Mouse (Mus musculus): ENCODE measurements around the gene Rab24. TPM values are rescaled to one million over a fixed set of nuclear protein-coding genes. Genes with fewer than 3 reads are reported as not detected.
A peak's percentile ranks its signal among the peaks of the same experiment; 100 is the strongest.

Rab24 gene
- polyA plus RNA-seq, 1 experiment, result 75.6 TPM

DNA sequence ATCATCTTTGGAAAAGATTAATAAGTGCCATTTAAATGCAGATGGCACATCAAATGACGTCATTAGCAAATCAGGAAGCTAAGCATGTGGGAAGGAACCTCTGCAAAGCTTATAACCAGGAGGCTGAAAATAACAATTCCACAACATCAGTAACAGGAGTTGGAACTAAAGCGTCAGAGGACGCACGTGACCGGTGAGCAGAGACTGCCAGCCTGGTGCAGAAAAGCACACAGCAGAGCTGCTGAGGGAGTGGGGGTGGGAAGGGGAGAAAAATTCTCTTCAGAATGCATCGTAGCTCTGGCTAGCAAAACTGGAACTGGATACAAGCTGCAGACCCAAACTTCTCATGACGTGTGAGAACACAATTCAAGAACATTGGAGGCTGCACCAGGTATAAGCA, 22.5 kb upstream of the Rab24 start:
- TF ChIP-seq POLR2A (IDR thresholded peaks at IDR 0.05; ENCODE audit: borderline replicate concordance, low read depth, low read length), result no peak
- no peak for TF ChIP-seq CTCF (IDR thresholded peaks at IDR 0.05; ENCODE audit: low read depth, low read length)
- Histone ChIP-seq H3K27ac (ENCODE audit: insufficient read depth, low read depth, low read length) (peak overlapping the region; percentile 6; the same call in 1 of the 2 replicates), H3K4me1 (ENCODE audit: control insufficient read depth, insufficient read depth, low read length) (peaks cover 16% of the 10 kb centered on the region), H3K4me3 (ENCODE audit: insufficient read depth, low read length) (no peak overlapping the region)

- Histone ChIP-seq H3K27ac (ENCODE audit: insufficient read depth, low read depth, low read length) (no peak overlapping the region), H3K4me3 (ENCODE audit: insufficient read depth, low read length) (no peak overlapping the region), H3K4me1 (ENCODE audit: control insufficient read depth, insufficient read depth, low read length) (peaks cover 18% of the 10 kb centered on the region)
- no peak for TF ChIP-seq CTCF (IDR thresholded peaks at IDR 0.05; ENCODE audit: low read depth, low read length)
- no peak for TF ChIP-seq POLR2A (IDR thresholded peaks at IDR 0.05; ENCODE audit: borderline replicate concordance, low read depth, low read length)
Observed at GRCm38 (mm10) chr13:55342469-55342868, 20.7 kb upstream of the Rab24 start.

DNA sequence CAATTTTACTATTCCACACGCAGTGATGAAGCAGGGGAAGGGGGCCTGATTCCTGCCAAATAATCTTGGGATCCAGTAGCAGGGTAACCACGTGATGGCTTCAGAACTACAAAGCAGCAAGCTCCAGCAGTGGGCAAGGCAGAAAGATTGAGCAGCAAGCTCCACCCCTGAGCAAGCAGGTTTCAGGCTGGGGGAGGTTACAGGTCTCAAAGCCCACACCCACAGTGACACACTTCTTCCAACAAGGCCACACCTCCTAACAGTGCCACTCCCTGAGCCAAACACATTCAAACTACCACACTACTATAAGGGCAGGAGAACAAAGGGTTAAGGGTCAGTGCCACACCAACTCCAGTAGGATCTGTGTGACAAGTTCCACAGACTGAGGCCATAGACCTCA, 17.5 kb upstream of the Rab24 start:
- Histone ChIP-seq H3K4me3 (ENCODE audit: insufficient read depth, low read length) (no peak overlapping the region), H3K27ac (ENCODE audit: insufficient read depth, low read depth, low read length) (no peak overlapping the region), H3K4me1 (ENCODE audit: control insufficient read depth, insufficient read depth, low read length) (peaks cover 8% of the 10 kb centered on the region)
- TF ChIP-seq POLR2A (IDR thresholded peaks at IDR 0.05; ENCODE audit: borderline replicate concordance, low read depth, low read length), result no peak

DNA sequence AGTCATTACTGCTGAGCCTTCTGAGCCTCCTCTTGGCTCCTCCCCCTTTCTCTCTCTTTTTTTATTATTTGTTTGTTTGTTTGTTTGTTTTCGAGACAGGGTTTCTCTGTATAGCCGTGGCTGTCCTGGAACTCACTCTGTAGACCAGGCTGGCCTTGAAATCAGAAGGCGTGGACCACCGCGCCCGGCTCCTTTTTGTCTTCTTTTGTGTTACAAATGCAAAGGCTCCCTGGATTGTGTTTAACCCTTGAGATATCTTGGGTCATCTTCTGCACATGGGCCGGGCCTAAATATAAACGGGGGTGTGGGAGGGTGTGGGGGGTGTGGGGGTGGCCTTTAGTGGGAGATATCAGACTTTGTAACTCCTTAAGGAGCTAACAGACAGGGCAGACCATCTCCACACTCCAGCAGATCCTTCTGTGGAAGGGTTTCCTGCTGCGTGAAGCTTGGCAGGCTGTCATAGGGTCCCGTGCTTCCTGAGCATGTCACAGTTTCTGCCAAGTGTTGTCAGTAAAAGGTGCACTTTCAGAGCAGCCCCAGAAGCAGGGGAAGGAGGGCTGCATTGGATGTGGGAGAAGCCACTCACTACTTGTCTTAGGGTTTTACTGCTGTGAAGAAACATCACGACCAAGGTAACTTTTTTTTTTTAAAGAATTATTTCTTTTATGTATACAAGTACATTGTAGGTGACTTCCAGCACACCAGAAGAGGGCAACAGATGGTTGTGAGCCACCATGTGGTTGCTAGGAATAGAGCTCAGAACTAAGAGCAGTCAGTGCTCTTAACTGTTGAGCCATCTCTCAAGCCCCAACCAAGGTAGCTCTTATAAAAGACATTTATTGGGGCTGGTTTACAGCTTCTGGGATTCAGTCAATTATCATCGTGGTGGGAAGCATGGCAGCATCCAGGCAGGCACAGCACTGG, 16.6 kb upstream of the Rab24 start:
- Histone ChIP-seq H3K27ac (ENCODE audit: insufficient read depth, low read depth, low read length) (no peak overlapping the region), H3K4me1 (ENCODE audit: control insufficient read depth, insufficient read depth, low read length) (peaks cover 4% of the 10 kb centered on the region), H3K4me3 (ENCODE audit: insufficient read depth, low read length) (no peak overlapping the region)
- no peak for TF ChIP-seq POLR2A (IDR thresholded peaks at IDR 0.05; ENCODE audit: borderline replicate concordance, low read depth, low read length)
- no peak for TF ChIP-seq CTCF (IDR thresholded peaks at IDR 0.05; ENCODE audit: low read depth, low read length)

DNA sequence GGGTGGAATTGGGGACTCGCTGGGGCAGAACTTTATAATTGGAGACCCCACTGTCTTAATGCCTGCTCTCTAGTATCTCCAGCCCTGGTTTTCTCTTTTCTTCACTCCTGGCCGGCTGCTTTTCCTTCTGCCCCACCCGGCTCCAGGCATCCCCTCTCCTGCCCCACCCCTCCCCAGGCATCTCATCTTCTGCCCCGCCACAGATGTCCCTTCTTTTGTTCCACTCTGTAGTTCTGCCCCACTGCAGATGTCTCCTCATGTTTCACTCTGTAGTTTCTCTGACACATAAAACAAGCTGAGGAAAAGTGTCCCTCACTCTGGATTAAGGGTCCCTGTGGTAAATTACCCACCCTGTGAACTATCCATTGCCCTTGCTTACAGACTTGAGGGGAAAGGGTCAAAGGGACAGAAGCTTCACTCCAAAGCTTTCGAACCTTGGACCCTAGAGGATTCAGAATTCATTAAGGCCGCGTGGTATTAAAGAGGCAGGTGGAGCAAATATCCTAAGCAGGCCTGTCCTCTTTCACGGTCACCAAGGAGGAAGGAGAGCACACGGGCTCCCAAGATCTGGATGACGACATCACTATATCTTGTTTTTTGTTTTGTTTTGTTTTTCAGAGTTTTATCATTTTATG, 15.7 kb upstream of the Rab24 start:
- TF ChIP-seq CTCF (IDR thresholded peaks at IDR 0.05; ENCODE audit: low read depth, low read length) (no peak), POLR2A (IDR thresholded peaks at IDR 0.05; ENCODE audit: borderline replicate concordance, low read depth, low read length) (no peak)
- Histone ChIP-seq H3K4me3 (ENCODE audit: insufficient read depth, low read length) (no peak overlapping the region), H3K4me1 (ENCODE audit: control insufficient read depth, insufficient read depth, low read length) (peaks cover 4% of the 10 kb centered on the region), H3K27ac (ENCODE audit: insufficient read depth, low read depth, low read length) (no peak overlapping the region)

DNA sequence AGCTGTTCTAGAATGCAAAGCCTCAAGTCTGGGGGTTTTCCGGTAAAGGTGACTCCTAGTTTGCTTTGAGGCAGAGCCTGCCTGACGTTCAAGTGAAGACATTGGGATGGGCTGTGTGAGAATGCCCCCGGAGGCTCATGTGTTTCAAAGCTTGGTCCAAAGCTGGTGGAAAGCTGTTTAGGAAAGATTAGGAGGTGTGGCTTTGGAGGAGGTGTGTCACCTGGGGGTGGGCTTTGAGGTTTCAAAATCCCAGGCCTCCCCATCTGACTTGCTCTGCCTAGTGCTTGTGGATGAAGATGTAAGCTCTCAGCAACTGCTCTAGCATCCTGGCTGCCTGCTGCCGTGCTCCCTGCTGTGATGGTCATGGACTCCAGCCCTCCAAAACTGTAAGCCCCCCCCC, 14.0 kb upstream of the Rab24 start:
- H3K4me3 ChIP-seq (ENCODE audit: insufficient read depth, low read length), result no peak overlapping the region
- TF ChIP-seq POLR2A (IDR thresholded peaks at IDR 0.05; ENCODE audit: borderline replicate concordance, low read depth, low read length), result no peak
- TF ChIP-seq CTCF (IDR thresholded peaks at IDR 0.05; ENCODE audit: low read depth, low read length), result no peak
- no peak overlapping the region for H3K27ac ChIP-seq (ENCODE audit: insufficient read depth, low read depth, low read length)
- peaks cover 4% of the 10 kb centered on the region for H3K4me1 ChIP-seq (ENCODE audit: control insufficient read depth, insufficient read depth, low read length)

- Histone ChIP-seq H3K4me1 (ENCODE audit: control insufficient read depth, insufficient read depth, low read length) (peaks cover 11% of the 10 kb centered on the region), H3K4me3 (ENCODE audit: insufficient read depth, low read length) (no peak overlapping the region), H3K27ac (ENCODE audit: insufficient read depth, low read depth, low read length) (no peak overlapping the region)
- TF ChIP-seq POLR2A (IDR thresholded peaks at IDR 0.05; ENCODE audit: borderline replicate concordance, low read depth, low read length), result no peak
- TF ChIP-seq CTCF (IDR thresholded peaks at IDR 0.05; ENCODE audit: low read depth, low read length), result no peak
Observed at GRCm38 (mm10) chr13:55332331-55332730, 10.6 kb upstream of the Rab24 start.

GRCm38 (mm10) chr13:55330567-55331400, 9.0 kb upstream of the Rab24 start:
- Histone ChIP-seq H3K27ac (ENCODE audit: insufficient read depth, low read depth, low read length) (no peak overlapping the region; the same call in 1 of the 2 replicates), H3K4me3 (ENCODE audit: insufficient read depth, low read length) (peak overlapping the region; percentile 83), H3K4me1 (ENCODE audit: control insufficient read depth, insufficient read depth, low read length) (peaks cover 14% of the 10 kb centered on the region)
- no peak for TF ChIP-seq POLR2A (IDR thresholded peaks at IDR 0.05; ENCODE audit: borderline replicate concordance, low read depth, low read length)
- TF ChIP-seq CTCF (IDR thresholded peaks at IDR 0.05; ENCODE audit: low read depth, low read length), result no peak

GRCm38 (mm10) chr13:55329683-55330566, 8.2 kb upstream of the Rab24 start, which contains the start of gene Mxd3:
Gene Mxd3 (minus strand): TSS chr13:55329823.
- peaks cover 14% of the 10 kb centered on the region for H3K4me1 ChIP-seq (ENCODE audit: control insufficient read depth, insufficient read depth, low read length)

More at GRCm38 (mm10) chr13:55329683-55330566, 8.2 kb upstream of the Rab24 start, which contains the start of gene Mxd3:
- peak within 1 kb of the TSS; percentile 69 for H3K27ac ChIP-seq (ENCODE audit: insufficient read depth, low read depth, low read length)
- TF ChIP-seq POLR2A (IDR thresholded peaks at IDR 0.05; ENCODE audit: borderline replicate concordance, low read depth, low read length) (no peak), CTCF (IDR thresholded peaks at IDR 0.05; ENCODE audit: low read depth, low read length) (no peak)
- peak within 1 kb of the TSS; percentile 83 for H3K4me3 ChIP-seq (ENCODE audit: insufficient read depth, low read length)

All from bone marrow macrophage, adult 2 months (primary cell).